Mouse (Mus musculus): ENCODE data around the gene Ube2i.

Gene Ube2i

GRCm38 (mm10) chr17:25274571-25275346, at the start of gene Ube2i:
Ube2i (minus strand) TSS chr17:25274622.
- no peak for DNase-seq

GRCm38 (mm10) chr17:25322930-25323329, 48.5 kb upstream of the Ube2i start:
- no peak for DNase-seq

GRCm38 (mm10) chr17:25320819-25321218, 46.4 kb upstream of the Ube2i start:
- no peak for DNase-seq

- no peak for DNase-seq
Measured at GRCm38 (mm10) chr17:25318354-25318753, 43.9 kb upstream of the Ube2i start, which contains the start of gene Prss29. Prss29 (plus strand) TSS chr17:25318654.

GRCm38 (mm10) chr17:25308346-25308745, 33.9 kb upstream of the Ube2i start, which contains the start of gene Prss28:
Prss28 (plus strand) TSS chr17:25308646.
- no peak for DNase-seq

GRCm38 (mm10) chr17:25298094-25298493, 23.7 kb upstream of the Ube2i start, which contains the start of gene Prss34:
Prss34 (plus strand) TSS chr17:25298394.
- no peak for DNase-seq

- DNase-seq = no peak
Measured at GRCm38 (mm10) chr17:25294111-25294510, 19.7 kb upstream of the Ube2i start.

GRCm38 (mm10) chr17:25293495-25293894, 19.1 kb upstream of the Ube2i start:
- DNase-seq = no peak

- DNase-seq = no peak
Measured at GRCm38 (mm10) chr17:25290411-25290810, 16.0 kb upstream of the Ube2i start.

GRCm38 (mm10) chr17:25288842-25289241, 14.4 kb upstream of the Ube2i start:
- DNase-seq = no peak

- DNase-seq = peak; percentile 74
Measured at GRCm38 (mm10) chr17:25285033-25285432, 10.6 kb upstream of the Ube2i start.

GRCm38 (mm10) chr17:25282133-25282532, 7.7 kb upstream of the Ube2i start:
- DNase-seq = no peak

- no peak for DNase-seq
Measured at GRCm38 (mm10) chr17:25275833-25276232, 1.4 kb upstream of the Ube2i start.

GRCm38 (mm10) chr17:25273706-25274501, 518 bp downstream of the Ube2i start:
- peak; percentile 95 for DNase-seq

GRCm38 (mm10) chr17:25272951-25273705, 1.3 kb downstream of the Ube2i start:
- DNase-seq = peak; percentile 91

- DNase-seq = no peak
Measured at GRCm38 (mm10) chr17:25272326-25272725, 2.1 kb downstream of the Ube2i start.

- no peak for DNase-seq
Measured at GRCm38 (mm10) chr17:25270795-25271335, 3.6 kb downstream of the Ube2i start.

- DNase-seq = no peak
Measured at GRCm38 (mm10) chr17:25264453-25264852, 10.0 kb downstream of the Ube2i start.

GRCm38 (mm10) chr17:25257804-25258261, 16.6 kb downstream of the Ube2i start:
- DNase-seq = no peak

GRCm38 (mm10) chr17:25256140-25256754, 18.2 kb downstream of the Ube2i start, which contains the start of gene Baiap3:
Baiap3 (minus strand) TSS chr17:25256364.
- DNase-seq = no peak

- DNase-seq = no peak
Measured at GRCm38 (mm10) chr17:25255110-25255509, 19.3 kb downstream of the Ube2i start.

GRCm38 (mm10) chr17:25253760-25254159, 20.7 kb downstream of the Ube2i start:
- DNase-seq = no peak

Data from cerebellum, adult 11 months (tissue).